Mouse (Mus musculus) liver, embryonic 13.5 days (tissue): ENCODE data around the gene Ctdnep1. TPM values are rescaled to one million over a fixed set of nuclear protein-coding genes. Genes with fewer than 3 reads are reported as not detected.
A peak's percentile ranks its signal among the peaks of the same experiment; 100 is the strongest.

Source experiments
- ATAC-seq: fragments of 200-750 bp; cut with Nextera tagmentation; 2 replicates; pipeline ENCODE4 v1.8.0; 2017; ENCODE audit warnings: low read depth, mild to moderate bottlenecking, moderate number of reproducible peaks, moderate library complexity
- DNase-seq: peaks from one replicate; pipeline ENCODE4 v3.0.0; 2022
- H3K27ac ChIP-seq: fragments of 300-500 bp; sonication (generic); 2 replicates; pipeline ENCODE4 v1.5.1; 2015; ENCODE audit warnings: moderate library complexity, mild to moderate bottlenecking, inconsistent platforms
- H3K27me3 ChIP-seq: fragments of 300-500 bp; sonication (generic); 2 replicates; pipeline ENCODE4 v1.6.1; 2015; ENCODE audit warnings: mild to moderate bottlenecking, inconsistent platforms
- H3K36me3 ChIP-seq: fragments of 300-500 bp; sonication (generic); 2 replicates; pipeline ENCODE4 v1.6.1; 2015; ENCODE audit warnings: mild to moderate bottlenecking, inconsistent platforms
- H3K4me1 ChIP-seq: fragments of 300-500 bp; sonication (generic); replicated peaks from 2 replicates; pipeline ENCODE4 v1.6.1; 2015; ENCODE audit warnings: inconsistent platforms
- H3K4me2 ChIP-seq: fragments of 300-500 bp; sonication (generic); 2 replicates; pipeline ENCODE4 v1.6.1; 2015; ENCODE audit warnings: inconsistent platforms, mild to moderate bottlenecking, moderate library complexity
- H3K4me3 ChIP-seq: fragments of 300-500 bp; sonication (generic); replicated peaks from 2 replicates; pipeline ENCODE4 v1.5.1; 2015; ENCODE audit warnings: mild to moderate bottlenecking, inconsistent platforms
- H3K9ac ChIP-seq: fragments of 300-500 bp; sonication (generic); 2 replicates; pipeline ENCODE4 v1.6.1; 2015; ENCODE audit warnings: mild to moderate bottlenecking, inconsistent platforms
- H3K9me3 ChIP-seq: fragments of 300-500 bp; sonication (generic); replicated peaks from 2 replicates; pipeline ENCODE4 v1.6.1; 2016; ENCODE audit warnings: inconsistent platforms
- WGBS: fragments of 180-500 bp; shearing (Covaris S2); methylation state at CpG from one replicate; pipeline ENCODE4 v1.1.7; 2015; ENCODE audit not compliant: insufficient replicate concordance; 5-methylcytosine and 5-hydroxymethylcytosine counted together
- polyA plus RNA-seq: library from polyadenylated mRNA; unstranded; fragments of >200 nt; fragmentation: Nextera tagmentation; extraction: Ambion mirVana; gene quantifications from 2 replicates; pipeline ENCODE4 v1.2.1, GENCODE M21; 2015

Gene Ctdnep1
- 8.7 and 10.1 TPM in 2 replicates for polyA plus RNA-seq

DNA sequence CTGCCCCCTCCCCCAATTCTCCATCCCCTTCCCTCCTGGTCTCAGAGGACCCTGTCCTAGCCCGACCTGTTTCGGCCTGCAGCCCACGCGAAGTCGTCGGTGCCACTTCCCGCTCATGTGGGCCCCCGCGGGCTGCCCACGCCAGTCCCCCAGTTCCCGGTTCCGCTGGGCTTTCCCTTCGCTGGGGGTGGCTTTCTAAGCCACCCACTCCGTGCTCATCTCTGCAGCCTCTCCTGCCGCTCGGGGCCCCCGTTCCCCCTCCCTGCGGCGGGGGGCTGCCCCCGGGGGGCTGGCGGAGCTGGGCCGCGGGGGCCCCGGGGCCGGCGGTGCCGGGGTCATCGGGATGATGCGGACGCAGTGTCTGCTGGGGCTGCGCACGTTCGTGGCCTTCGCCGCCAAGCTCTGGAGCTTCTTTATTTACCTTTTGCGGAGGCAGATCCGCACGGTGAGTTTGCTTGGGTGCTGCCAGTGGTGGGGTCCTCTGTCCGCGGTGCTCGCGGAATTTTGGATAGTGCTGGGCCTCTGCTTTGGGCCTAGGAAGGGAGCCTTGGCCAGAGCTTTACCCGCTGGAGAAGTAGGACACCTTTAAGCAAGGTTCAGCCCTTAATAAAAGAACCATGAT, at the start of gene Ctdnep1:
Ctdnep1 (plus strand) TSS at position 16 of the 622 bp plus-strand sequence.
- peak within 1 kb of the TSS; percentile 99 for H3K4me3 ChIP-seq
- WGBS, result under 1% methylated on average over 43 of the region's 43 CpGs
- H3K27ac ChIP-seq, result peak within 1 kb of the TSS; percentile 98
- peaks cover 55% of the 10 kb centered on the region for H3K36me3 ChIP-seq
- H3K4me2 ChIP-seq, result peak within 1 kb of the TSS; percentile 95
- no peaks in the 10 kb centered on the region for H3K27me3 ChIP-seq
- peak within 1 kb of the TSS; percentile 99 for H3K9ac ChIP-seq
- ATAC-seq, result 0 out of 2 replicates have a peak, but pooled peaks have one; percentile 1
- DNase-seq, result no peak
- H3K9me3 ChIP-seq, result no peaks in the 10 kb centered on the region
- H3K4me1 ChIP-seq, result peaks cover 36% of the 10 kb centered on the region

DNA sequence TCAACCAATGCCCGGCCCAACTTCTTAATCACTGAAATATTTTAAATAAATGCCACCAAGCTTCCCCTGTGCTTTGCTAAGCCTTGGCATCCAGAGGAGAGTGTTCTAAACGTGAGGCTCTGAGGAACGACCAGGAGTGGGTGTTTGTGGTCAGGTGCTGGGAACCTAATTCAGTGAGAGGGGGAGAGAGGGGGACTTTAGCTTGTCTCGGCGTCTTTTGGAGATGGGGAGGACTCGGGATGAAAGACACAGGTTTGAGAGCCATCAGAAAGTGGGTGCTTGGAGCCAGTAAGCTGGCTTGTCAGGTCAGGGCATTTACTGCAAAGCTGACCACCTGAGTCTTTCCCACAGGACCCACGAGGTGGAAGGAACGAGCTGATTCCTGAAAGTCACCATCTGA, 49.2 kb upstream of the Ctdnep1 start:
- H3K27ac ChIP-seq, result peak overlapping the region; percentile 41
- no peak overlapping the region for H3K4me2 ChIP-seq
- H3K4me1 ChIP-seq, result peaks cover 29% of the 10 kb centered on the region
- no peaks in the 10 kb centered on the region for H3K9me3 ChIP-seq
- no peak for ATAC-seq
- no peak overlapping the region for H3K9ac ChIP-seq
- H3K36me3 ChIP-seq, result no peaks in the 10 kb centered on the region
- peaks cover 29% of the 10 kb centered on the region for H3K27me3 ChIP-seq
- H3K4me3 ChIP-seq, result no peak overlapping the region
- DNase-seq, result no peak
- 48% methylated on average over 8 of the region's 8 CpGs for WGBS

DNA sequence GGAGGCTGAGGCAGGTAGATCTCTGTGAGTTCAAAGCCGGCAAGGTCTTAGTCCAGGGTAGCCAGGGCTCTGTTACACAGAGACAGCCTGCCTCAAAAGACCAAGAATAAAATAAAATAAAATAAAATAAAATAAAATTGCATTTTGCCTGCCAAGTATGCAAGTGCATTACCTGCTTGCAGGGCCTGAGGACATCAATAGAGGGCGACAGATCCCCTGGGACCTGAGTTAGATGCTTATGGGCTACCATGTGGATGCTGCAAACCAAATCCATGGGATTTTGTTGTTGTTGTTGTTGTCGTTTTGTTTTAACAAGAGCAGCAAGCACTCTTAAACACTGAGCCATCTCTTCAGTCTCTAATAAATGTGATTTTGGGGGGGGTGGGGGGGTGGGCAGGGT, 48.7 kb upstream of the Ctdnep1 start:
- WGBS, result 48% methylated on average over 3 of the region's 3 CpGs

DNA sequence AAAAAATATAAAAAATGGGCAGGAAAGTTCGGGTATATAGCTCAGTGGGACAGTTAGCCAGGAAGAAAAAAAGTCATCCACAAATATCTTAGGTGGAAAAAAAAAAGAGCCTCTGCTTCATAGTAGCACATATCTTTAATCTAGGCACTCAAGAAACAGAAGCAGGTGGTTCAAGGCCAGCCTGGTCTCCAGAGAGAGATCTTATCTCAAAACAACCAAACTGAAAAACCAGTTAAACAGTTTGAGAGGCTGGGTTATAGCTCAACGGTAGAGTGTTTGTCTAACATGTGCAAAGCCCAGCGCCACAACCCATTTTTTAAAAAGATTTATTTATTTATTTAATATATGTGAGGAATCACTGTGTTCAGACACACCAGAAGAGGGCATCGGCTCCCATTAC, 47.9 kb upstream of the Ctdnep1 start:
- H3K4me2 ChIP-seq, result no peak overlapping the region
- no peak overlapping the region for H3K9ac ChIP-seq
- no peak overlapping the region for H3K27ac ChIP-seq
- no peak overlapping the region for H3K4me3 ChIP-seq
- 56% methylated on average over 4 of the region's 4 CpGs for WGBS
- H3K27me3 ChIP-seq, result peaks cover 42% of the 10 kb centered on the region
- H3K4me1 ChIP-seq, result peaks cover 35% of the 10 kb centered on the region
- no peaks in the 10 kb centered on the region for H3K36me3 ChIP-seq
- ATAC-seq (no peak), DNase-seq (no peak)
- H3K9me3 ChIP-seq, result no peaks in the 10 kb centered on the region

More for the DNA sequence above, 48.7 kb upstream of the Ctdnep1 start:
- Histone ChIP-seq H3K27me3 (peaks cover 34% of the 10 kb centered on the region), H3K4me1 (peaks cover 34% of the 10 kb centered on the region), H3K36me3 (no peaks in the 10 kb centered on the region), H3K27ac (no peak overlapping the region), H3K9ac (no peak overlapping the region), H3K9me3 (no peaks in the 10 kb centered on the region), H3K4me3 (no peak overlapping the region), H3K4me2 (no peak overlapping the region)
- no peak for DNase-seq
- ATAC-seq, result no peak

DNA sequence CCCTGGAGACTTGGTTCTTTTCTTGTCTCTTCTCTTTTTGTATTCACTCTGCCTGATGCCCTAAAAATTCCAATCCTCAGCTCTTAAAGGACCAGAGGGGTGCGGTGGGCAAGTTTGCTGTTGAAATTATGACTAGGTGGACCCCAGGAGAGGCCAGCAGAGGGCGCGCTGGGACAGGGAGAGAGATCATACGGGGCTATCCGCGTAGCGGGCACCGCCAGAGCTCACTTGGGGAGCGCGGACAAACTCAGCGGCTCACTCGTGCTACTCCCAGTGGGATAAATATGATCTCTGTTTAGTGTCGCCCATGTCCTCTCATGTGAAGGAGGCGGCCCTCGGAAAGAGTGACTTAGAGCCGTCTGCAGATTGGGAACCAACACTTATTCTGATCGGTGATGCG, 46.8 kb upstream of the Ctdnep1 start:
- Histone ChIP-seq H3K9me3 (no peaks in the 10 kb centered on the region), H3K36me3 (no peaks in the 10 kb centered on the region), H3K4me1 (peaks cover 37% of the 10 kb centered on the region), H3K9ac (peak overlapping the region; percentile 49; the same call in 1 of the 2 replicates), H3K27me3 (peaks cover 53% of the 10 kb centered on the region), H3K27ac (no peak overlapping the region), H3K4me3 (peak overlapping the region; percentile 62), H3K4me2 (peak overlapping the region; percentile 88)
- DNase-seq (peak; percentile 86), ATAC-seq (peak; percentile 53)
- 2% methylated on average over 18 of the region's 18 CpGs for WGBS

DNA sequence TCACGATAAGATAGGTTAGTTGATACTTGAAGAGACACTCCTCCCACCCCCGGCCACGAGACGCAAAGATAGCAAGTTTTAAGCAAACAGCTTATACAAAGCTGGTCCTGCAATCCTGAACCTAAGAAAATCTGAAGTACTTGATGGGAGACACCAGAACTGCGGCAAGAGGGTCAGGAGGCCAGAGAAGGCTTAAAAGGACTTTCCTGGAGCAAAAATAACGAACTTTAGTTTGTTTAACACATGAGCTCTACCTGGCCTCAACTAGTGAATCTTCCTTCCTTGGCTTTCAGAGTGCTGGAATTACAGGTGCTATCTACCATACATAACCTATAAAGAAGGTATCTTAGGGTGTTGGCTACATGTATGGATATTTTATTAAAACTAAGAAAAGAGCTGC, 46.3 kb upstream of the Ctdnep1 start:
- no peak for DNase-seq
- WGBS, result 19% methylated on average over 6 of the region's 6 CpGs
- peaks cover 37% of the 10 kb centered on the region for H3K4me1 ChIP-seq
- peak overlapping the region; percentile 88 for H3K4me2 ChIP-seq
- peak overlapping the region; percentile 66 for H3K9ac ChIP-seq
- no peak for ATAC-seq
- no peaks in the 10 kb centered on the region for H3K9me3 ChIP-seq
- H3K4me3 ChIP-seq, result peak overlapping the region; percentile 62
- H3K27ac ChIP-seq, result no peak overlapping the region
- peaks cover 58% of the 10 kb centered on the region for H3K27me3 ChIP-seq
- H3K36me3 ChIP-seq, result no peaks in the 10 kb centered on the region

DNA sequence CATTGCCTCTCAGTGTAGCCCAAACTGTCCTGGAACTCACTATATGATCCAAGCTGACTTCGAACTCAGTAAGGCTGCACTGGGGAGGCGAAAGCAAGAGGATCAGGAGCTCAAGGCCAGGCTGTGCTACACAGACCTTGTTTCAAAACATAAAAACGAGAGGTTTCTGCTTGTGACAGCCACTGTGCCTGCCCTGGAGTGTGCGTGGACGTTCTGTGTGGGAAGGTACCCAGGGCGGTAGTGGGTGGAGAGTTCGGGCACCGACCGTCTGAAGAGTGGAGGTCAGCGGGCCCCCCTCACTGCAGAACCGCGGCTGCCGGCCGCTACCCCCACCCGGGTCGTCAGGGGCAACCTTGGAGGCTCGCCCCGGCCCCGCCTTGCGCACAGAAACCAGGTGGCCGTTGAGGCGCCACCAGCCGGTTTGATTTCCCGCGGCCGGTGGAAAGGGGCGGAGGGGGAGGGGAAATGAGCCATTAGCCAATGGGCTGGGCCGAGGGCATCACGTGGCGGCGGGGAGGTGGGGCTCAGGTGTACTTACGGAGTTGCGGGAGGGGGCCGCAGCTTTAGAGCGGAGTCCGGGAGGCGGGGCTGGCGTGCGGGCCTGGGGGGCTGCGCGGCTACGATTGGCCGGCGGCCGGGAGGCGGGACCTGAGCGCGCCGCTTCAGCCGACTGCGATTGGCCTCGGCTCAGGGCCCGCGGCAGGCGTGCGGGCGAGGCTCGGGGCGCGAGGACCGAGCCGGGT, 45.6 kb upstream of the Ctdnep1 start, which contains the start of gene Ybx2:
Ybx2 (plus strand) TSS at position 660 of the 743 bp plus-strand sequence.
- Histone ChIP-seq H3K4me1 (peaks cover 35% of the 10 kb centered on the region), H3K36me3 (no peaks in the 10 kb centered on the region), H3K27ac (no peak within 1 kb of the TSS), H3K27me3 (peaks cover 64% of the 10 kb centered on the region), H3K9ac (peak within 1 kb of the TSS; percentile 66), H3K9me3 (no peaks in the 10 kb centered on the region), H3K4me3 (peak within 1 kb of the TSS; percentile 62), H3K4me2 (peak within 1 kb of the TSS; percentile 88)
- 2% methylated on average over 56 of the region's 62 CpGs for WGBS
- peak; percentile 79 for ATAC-seq
- peak; percentile 82 for DNase-seq

DNA sequence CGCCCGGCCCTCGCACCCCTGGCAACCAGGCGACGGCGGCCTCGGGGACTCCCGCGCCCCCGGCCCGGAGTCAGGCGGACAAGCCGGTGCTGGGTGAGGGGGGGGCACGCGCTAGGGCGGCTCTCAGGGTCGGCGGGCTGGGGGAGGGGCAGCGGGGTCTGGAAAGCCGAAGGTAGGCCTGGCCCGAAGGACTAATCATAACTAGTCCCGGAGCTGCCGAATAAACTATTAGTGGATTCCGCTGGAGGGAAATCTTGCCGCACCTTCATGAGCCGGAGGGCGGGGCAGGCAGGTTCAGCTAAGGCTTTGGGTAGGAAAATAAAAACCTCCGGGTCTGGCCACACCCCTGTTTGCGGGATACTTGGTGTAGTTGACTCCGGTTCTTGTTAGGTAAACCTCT, 44.8 kb upstream of the Ctdnep1 start:
- ATAC-seq (no peak), DNase-seq (no peak)
- H3K36me3 ChIP-seq, result no peaks in the 10 kb centered on the region
- H3K27me3 ChIP-seq, result peaks cover 70% of the 10 kb centered on the region
- WGBS, result 5% methylated on average over 30 of the region's 30 CpGs
- no peaks in the 10 kb centered on the region for H3K9me3 ChIP-seq
- peaks cover 35% of the 10 kb centered on the region for H3K4me1 ChIP-seq
- no peak overlapping the region for H3K27ac ChIP-seq
- H3K4me3 ChIP-seq, result peak overlapping the region; percentile 62
- H3K9ac ChIP-seq, result peak overlapping the region; percentile 66
- peak overlapping the region; percentile 88 for H3K4me2 ChIP-seq

DNA sequence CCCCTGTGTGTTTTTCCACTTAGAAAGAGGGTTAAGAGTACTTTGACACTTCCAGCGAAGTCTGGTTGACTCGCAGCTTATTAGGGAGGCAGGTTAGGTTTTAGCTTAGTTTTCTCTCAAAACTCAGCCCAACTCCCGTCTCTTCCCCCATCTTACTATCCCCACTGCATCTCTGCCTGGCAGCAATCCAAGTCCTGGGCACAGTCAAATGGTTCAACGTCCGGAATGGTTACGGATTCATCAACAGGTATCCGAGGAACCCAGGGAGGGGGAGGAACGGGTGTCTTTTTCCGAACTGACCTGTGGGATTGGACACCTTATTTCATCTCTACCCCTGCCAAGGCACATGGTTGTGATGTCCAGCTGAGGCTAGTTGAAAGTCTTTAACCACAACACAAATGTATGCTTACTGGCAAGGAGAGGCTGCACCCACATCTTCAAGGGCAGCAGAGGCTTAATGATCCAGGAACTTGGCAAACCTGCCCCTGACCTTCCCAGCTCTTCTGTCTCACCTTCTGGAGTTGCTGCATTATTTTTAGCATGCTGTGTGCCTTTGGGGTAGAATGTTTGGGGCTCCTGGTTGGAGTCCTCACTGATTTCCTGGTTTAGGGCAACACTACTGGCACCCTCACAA, 44.1 kb upstream of the Ctdnep1 start:
- no peak overlapping the region for H3K4me3 ChIP-seq
- no peak overlapping the region for H3K9ac ChIP-seq
- ATAC-seq (no peak), DNase-seq (no peak)
- H3K9me3 ChIP-seq, result no peaks in the 10 kb centered on the region
- peaks cover under 1% of the 10 kb centered on the region; the same call in 1 of the 2 replicates for H3K36me3 ChIP-seq
- H3K4me1 ChIP-seq, result peaks cover 35% of the 10 kb centered on the region
- peak overlapping the region; percentile 88; the same call in 1 of the 2 replicates for H3K4me2 ChIP-seq
- WGBS, result 45% methylated on average over 9 of the region's 9 CpGs
- no peak overlapping the region for H3K27ac ChIP-seq
- peaks cover 75% of the 10 kb centered on the region for H3K27me3 ChIP-seq

DNA sequence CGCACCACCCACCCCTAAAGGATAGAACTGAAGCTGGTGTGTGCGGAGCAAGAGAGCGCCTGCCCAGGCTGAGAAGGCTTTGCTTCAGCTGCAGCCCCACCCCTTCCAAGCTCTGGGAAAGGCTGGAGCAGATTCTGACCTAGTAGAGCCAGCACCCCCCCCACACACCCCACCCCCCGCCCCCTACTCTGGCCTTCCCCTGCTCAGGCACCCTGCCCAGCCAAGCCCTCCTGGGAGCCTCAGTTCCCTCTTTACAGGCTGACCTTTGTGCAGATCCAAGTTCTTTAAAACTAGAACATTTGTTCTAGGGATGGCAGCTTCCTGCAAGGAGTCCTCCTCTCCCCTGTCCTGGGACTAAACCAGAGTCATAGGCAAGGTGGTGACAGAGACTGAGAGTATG, 43.6 kb upstream of the Ctdnep1 start:
- ATAC-seq (no peak), DNase-seq (no peak)
- 47% methylated on average over 3 of the region's 4 CpGs for WGBS
- no peak overlapping the region for H3K4me2 ChIP-seq
- H3K4me3 ChIP-seq, result no peak overlapping the region
- H3K27ac ChIP-seq, result no peak overlapping the region
- H3K27me3 ChIP-seq, result peaks cover 80% of the 10 kb centered on the region
- no peaks in the 10 kb centered on the region for H3K9me3 ChIP-seq
- peaks cover 6% of the 10 kb centered on the region for H3K36me3 ChIP-seq
- peaks cover 35% of the 10 kb centered on the region for H3K4me1 ChIP-seq
- no peak overlapping the region for H3K9ac ChIP-seq

DNA sequence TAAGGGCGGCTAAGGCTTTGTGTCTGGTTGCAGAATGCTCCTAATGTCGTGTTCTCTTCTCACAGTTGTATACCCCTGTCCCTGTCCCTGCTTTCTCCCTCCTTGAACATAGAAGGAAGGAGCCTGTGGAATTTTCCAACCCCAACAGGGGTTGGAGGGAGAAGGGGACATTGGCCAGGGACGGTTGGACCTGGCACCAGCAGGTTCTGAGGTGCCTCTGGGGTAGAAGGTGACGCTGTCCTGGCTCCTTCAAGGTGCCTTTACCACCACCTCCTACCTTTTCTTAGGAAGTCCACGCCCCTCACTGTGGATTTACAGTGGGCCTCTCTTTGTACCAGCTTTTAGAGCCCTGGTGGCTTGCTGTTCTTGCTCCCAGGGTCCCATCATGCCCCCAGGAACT, 43.1 kb upstream of the Ctdnep1 start:
- peaks cover 10% of the 10 kb centered on the region for H3K36me3 ChIP-seq
- H3K4me1 ChIP-seq, result peaks cover 37% of the 10 kb centered on the region
- H3K9me3 ChIP-seq, result no peaks in the 10 kb centered on the region
- no peak overlapping the region for H3K9ac ChIP-seq
- peaks cover 84% of the 10 kb centered on the region for H3K27me3 ChIP-seq
- no peak overlapping the region for H3K4me2 ChIP-seq
- no peak overlapping the region for H3K27ac ChIP-seq
- DNase-seq, result no peak
- ATAC-seq, result no peak
- H3K4me3 ChIP-seq, result no peak overlapping the region
- WGBS, result 55% methylated on average over 5 of the region's 5 CpGs
